Mouse (Mus musculus) liver, embryonic 16.5 days (tissue): ENCODE data around the gene Glyr1. TPM values are rescaled to one million over a fixed set of nuclear protein-coding genes. Genes with fewer than 3 reads are reported as not detected.
A peak's percentile ranks its signal among the peaks of the same experiment; 100 is the strongest.

ENCODE experiments used
- ATAC-seq: fragments of 200-750 bp; cut with Nextera tagmentation; 2 replicates; pipeline ENCODE4 v1.8.0; 2017; ENCODE audit warnings: low read depth, mild to moderate bottlenecking, moderate number of reproducible peaks, moderate library complexity
- H3K27ac ChIP-seq: fragments of 300-500 bp; sonication (generic); 2 replicates; pipeline ENCODE4 v1.5.1; 2014; ENCODE audit warnings: mild to moderate bottlenecking, low read length
- H3K27me3 ChIP-seq: fragments of 300-500 bp; sonication (generic); 2 replicates; pipeline ENCODE4 v1.6.1; 2014; ENCODE audit warnings: low read depth, low read length, mixed read lengths; ENCODE audit not compliant: control insufficient read depth, insufficient read depth
- H3K36me3 ChIP-seq: fragments of 300-500 bp; sonication (generic); 2 replicates; pipeline ENCODE4 v1.6.1; 2014; ENCODE audit warnings: mild to moderate bottlenecking; ENCODE audit not compliant: control insufficient read depth, insufficient read depth
- H3K4me1 ChIP-seq: fragments of 300-500 bp; sonication (generic); 2 replicates; pipeline ENCODE4 v1.6.1; 2014; ENCODE audit warnings: low read depth, low read length, mixed read lengths; ENCODE audit not compliant: control insufficient read depth
- H3K4me2 ChIP-seq: fragments of 300-500 bp; sonication (generic); 2 replicates; pipeline ENCODE4 v1.6.1; 2014; ENCODE audit warnings: low read depth, low read length, mixed read lengths
- H3K4me3 ChIP-seq: fragments of 300-500 bp; sonication (generic); 2 replicates; pipeline ENCODE4 v1.5.1; 2014; ENCODE audit warnings: low read depth, mild to moderate bottlenecking, low read length
- H3K9ac ChIP-seq: fragments of 300-500 bp; sonication (generic); 2 replicates; pipeline ENCODE4 v1.6.1; 2014; ENCODE audit warnings: low read depth, low read length
- H3K9me3 ChIP-seq: fragments of 300-500 bp; sonication (generic); replicated peaks from 2 replicates; pipeline ENCODE4 v1.6.1; 2016; ENCODE audit warnings: low read length; ENCODE audit not compliant: control insufficient read depth
- WGBS: fragments of 180-500 bp; shearing (Covaris S2); extraction: QIAGEN DNeasy Blood & Tissue Kit; methylation state at CpG from one replicate; pipeline ENCODE4 v1.1.7; 2014; ENCODE audit not compliant: insufficient replicate concordance; 5-methylcytosine and 5-hydroxymethylcytosine counted together
- polyA plus RNA-seq: library from polyadenylated mRNA; unstranded; fragments of >200 nt; fragmentation: Nextera tagmentation; extraction: Ambion mirVana; gene quantifications from 2 replicates; pipeline ENCODE4 v1.2.1, GENCODE M21; 2015

The Glyr1 gene
- polyA plus RNA-seq, 1 experiment from 2014 or later, result 45.1 TPM

GRCm38 (mm10) chr16:5014578-5014977 lies 35.1 kb downstream of the Glyr1 start:
- peaks cover 23% of the 10 kb centered on the region for H3K4me1 ChIP-seq
- H3K36me3 ChIP-seq, result peaks cover 42% of the 10 kb centered on the region
- H3K27ac ChIP-seq, result 0 out of 2 replicates have a peak overlapping the region, but pooled peaks have one; percentile 4
- no peak overlapping the region for H3K4me2 ChIP-seq
- no peak for ATAC-seq
- no peaks in the 10 kb centered on the region for H3K9me3 ChIP-seq
- 76% methylated on average over 4 of the region's 4 CpGs for WGBS
- H3K9ac ChIP-seq, result no peak overlapping the region
- no peaks in the 10 kb centered on the region for H3K27me3 ChIP-seq
- H3K4me3 ChIP-seq, result no peak overlapping the region

- Histone ChIP-seq H3K27me3 (no peaks in the 10 kb centered on the region), H3K4me1 (peaks cover 23% of the 10 kb centered on the region), H3K9ac (peak within 1 kb of the TSS; percentile 64), H3K36me3 (peaks cover 29% of the 10 kb centered on the region), H3K27ac (peak within 1 kb of the TSS; percentile 76), H3K4me3 (peak within 1 kb of the TSS; percentile 75), H3K9me3 (no peaks in the 10 kb centered on the region), H3K4me2 (peak within 1 kb of the TSS; percentile 95)
- WGBS, result under 1% methylated on average over 63 of the region's 63 CpGs
- ATAC-seq, result peak; percentile 93
Observed at GRCm38 (mm10) chr16:5013054-5013838, 36.4 kb downstream of the Glyr1 start, which contains the start of gene Rogdi. Gene Rogdi, minus strand, starts transcription at chr16:5013553.

GRCm38 (mm10) chr16:5012036-5013005 lies 37.3 kb downstream of the Glyr1 start:
- ATAC-seq, result peak; percentile 25
- Histone ChIP-seq H3K9ac (peak overlapping the region; percentile 64), H3K4me1 (peaks cover 23% of the 10 kb centered on the region), H3K9me3 (no peaks in the 10 kb centered on the region), H3K36me3 (peaks cover 24% of the 10 kb centered on the region), H3K4me3 (peak overlapping the region; percentile 75), H3K27me3 (no peaks in the 10 kb centered on the region), H3K27ac (peak overlapping the region; percentile 76), H3K4me2 (peak overlapping the region; percentile 95)
- 41% methylated on average over 13 of the region's 13 CpGs for WGBS

DNA sequence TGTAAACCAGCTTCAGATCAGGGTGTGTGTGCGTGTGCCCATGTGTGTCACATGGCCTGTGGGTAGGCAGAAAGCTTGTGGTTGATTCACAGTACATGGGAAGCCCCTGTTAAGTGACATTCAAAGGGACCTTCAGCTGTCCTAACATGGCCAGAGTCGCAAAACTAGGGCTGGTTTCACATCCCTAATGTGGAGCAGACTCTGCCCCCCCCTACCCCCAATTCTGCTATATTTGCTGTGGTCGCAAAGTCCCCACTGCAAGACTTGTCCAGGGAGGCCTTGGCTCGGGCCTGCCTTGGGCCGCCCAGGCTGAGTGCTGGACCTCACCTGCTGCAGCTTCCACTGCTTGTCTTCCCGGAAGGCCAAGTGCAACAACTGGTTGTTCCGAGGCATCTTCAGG lies 38.4 kb downstream of the Glyr1 start:
- no peak for ATAC-seq
- no peaks in the 10 kb centered on the region for H3K27me3 ChIP-seq
- H3K9ac ChIP-seq, result no peak overlapping the region
- peaks cover 23% of the 10 kb centered on the region for H3K4me1 ChIP-seq
- 48% methylated on average over 7 of the region's 7 CpGs for WGBS
- H3K36me3 ChIP-seq, result peaks cover 17% of the 10 kb centered on the region
- 0 out of 2 replicates have a peak overlapping the region, but pooled peaks have one; percentile 35 for H3K27ac ChIP-seq
- H3K4me3 ChIP-seq, result no peak overlapping the region
- H3K4me2 ChIP-seq, result no peak overlapping the region
- H3K9me3 ChIP-seq, result no peaks in the 10 kb centered on the region

DNA sequence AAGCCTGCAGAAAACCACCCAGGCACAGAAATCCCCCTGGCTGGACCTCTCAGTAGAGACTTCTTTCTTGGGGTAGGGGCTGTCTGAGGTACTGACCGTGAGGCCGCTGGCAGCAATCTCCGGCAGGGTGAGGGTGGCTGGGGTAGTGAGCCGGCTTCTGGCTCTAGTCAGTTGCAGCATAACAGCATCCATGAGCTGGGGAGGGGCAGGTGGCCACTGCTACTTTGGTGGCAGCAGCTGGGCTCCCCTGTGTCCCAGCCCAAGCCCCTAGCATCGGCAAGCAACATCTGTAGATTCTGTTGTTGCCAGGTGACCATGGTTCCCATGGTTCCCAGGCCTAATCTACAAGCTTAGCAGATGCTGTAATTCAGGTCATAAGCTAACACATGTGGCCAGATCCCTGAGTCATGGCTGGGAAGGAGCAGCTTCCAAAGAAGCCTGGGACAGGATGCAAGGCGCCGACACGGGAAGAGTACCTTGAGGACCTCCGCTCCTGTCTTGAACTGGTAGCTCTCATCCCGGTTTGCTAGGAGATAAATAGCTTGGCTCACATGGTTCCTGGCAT lies 39.2 kb downstream of the Glyr1 start:
- ATAC-seq, result no peak
- Histone ChIP-seq H3K4me2 (0 out of 2 replicates have a peak overlapping the region, but pooled peaks have one; percentile 15), H3K9me3 (no peaks in the 10 kb centered on the region), H3K4me1 (peaks cover 23% of the 10 kb centered on the region), H3K4me3 (no peak overlapping the region), H3K27me3 (no peaks in the 10 kb centered on the region), H3K36me3 (peaks cover 9% of the 10 kb centered on the region), H3K27ac (peak overlapping the region; percentile 25), H3K9ac (no peak overlapping the region)
- WGBS, result 73% methylated on average over 10 of the region's 10 CpGs

DNA sequence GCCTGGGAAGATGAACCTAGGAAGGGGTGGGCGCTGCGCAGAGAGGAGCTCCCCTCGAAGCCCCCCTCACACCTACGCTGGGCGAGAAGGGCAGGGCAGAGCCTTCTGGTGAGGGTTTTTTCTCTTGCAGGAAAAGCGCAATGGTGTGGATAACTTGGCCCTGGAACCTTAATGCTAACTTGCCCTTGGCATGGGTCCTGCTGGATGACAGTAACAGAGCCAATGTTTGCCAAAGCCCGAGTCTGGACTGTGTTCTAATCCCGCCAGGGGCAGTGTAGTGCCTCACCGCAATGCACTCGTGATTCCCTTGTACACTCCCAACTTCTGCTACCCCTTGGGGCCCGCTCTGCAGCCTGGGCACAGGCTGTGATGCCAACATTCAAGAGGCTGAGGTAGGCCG lies 41.6 kb downstream of the Glyr1 start:
- no peak for ATAC-seq
- 64% methylated on average over 12 of the region's 12 CpGs for WGBS
- Histone ChIP-seq H3K4me1 (peaks cover 22% of the 10 kb centered on the region), H3K9me3 (no peaks in the 10 kb centered on the region), H3K9ac (no peak overlapping the region), H3K27me3 (no peaks in the 10 kb centered on the region), H3K27ac (no peak overlapping the region), H3K4me2 (no peak overlapping the region), H3K36me3 (no peaks in the 10 kb centered on the region), H3K4me3 (no peak overlapping the region)

DNA sequence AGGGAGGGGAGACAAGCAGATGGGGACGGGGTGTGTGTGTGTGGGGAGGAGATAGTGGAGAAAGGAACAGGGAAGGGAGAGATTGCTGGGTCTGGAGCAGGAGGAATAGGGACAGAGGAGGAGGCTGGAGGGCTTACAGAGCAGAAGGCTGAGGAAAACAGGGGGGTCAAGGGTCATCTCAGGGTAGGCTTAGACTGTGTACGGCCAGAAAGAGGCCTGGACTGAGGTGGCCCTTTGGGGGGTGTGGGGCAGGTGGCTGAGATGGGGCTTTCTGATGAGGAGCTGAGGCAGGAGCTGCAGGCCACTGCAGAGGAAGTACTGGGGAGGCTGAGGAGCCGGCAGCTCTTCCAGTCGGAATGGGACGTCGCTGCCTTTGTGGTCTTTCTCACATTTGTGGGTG lies 42.2 kb downstream of the Glyr1 start:
- ATAC-seq, result peak; percentile 4; the same call in 1 of the 2 replicates
- no peaks in the 10 kb centered on the region for H3K36me3 ChIP-seq
- H3K9ac ChIP-seq, result no peak overlapping the region
- H3K4me1 ChIP-seq, result peaks cover 17% of the 10 kb centered on the region
- WGBS, result 52% methylated on average over 6 of the region's 6 CpGs
- H3K27ac ChIP-seq, result no peak overlapping the region
- no peak overlapping the region for H3K4me2 ChIP-seq
- H3K27me3 ChIP-seq, result no peaks in the 10 kb centered on the region
- H3K9me3 ChIP-seq, result no peaks in the 10 kb centered on the region
- no peak overlapping the region for H3K4me3 ChIP-seq

DNA sequence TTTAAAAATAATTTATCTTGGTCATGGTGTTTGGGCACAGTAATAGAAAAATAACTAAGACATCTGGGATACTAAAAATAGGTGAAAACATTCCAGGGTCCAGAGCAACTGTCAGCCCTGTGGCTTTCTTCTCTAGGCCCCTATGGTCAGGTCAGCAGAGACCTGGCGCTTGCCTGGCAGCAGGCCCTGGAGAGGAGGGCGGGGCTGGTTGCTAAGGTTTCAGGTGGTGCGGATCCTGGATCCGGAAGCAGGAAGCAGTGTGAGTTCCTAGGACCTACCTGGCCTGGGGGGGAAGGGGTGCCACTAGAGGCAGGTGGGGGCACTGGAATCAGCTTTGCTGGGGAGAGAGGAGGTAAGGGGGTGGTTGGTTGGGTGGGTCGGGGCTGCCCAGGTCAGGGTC lies 42.6 kb downstream of the Glyr1 start, which contains the start of gene Smim22:
TSS of gene Smim22 (plus strand) at position 222 of the 400 bp plus-strand sequence.
- ATAC-seq, result peak; percentile 48
- H3K4me3 ChIP-seq, result no peak within 1 kb of the TSS
- H3K4me1 ChIP-seq, result peaks cover 12% of the 10 kb centered on the region
- no peak within 1 kb of the TSS for H3K4me2 ChIP-seq
- no peaks in the 10 kb centered on the region for H3K27me3 ChIP-seq
- H3K9me3 ChIP-seq, result no peaks in the 10 kb centered on the region
- no peak within 1 kb of the TSS for H3K9ac ChIP-seq
- H3K27ac ChIP-seq, result no peak within 1 kb of the TSS
- H3K36me3 ChIP-seq, result no peaks in the 10 kb centered on the region
- WGBS, result 64% methylated on average over 5 of the region's 5 CpGs
